Mouse (Mus musculus) testis, postnatal 14 days (tissue): ENCODE data around the gene Syne3.

Experiments used
- DNase-seq: peaks from one replicate; pipeline ENCODE4 v3.0.0; 2021; ENCODE audit warnings: low spot score

Syne3 gene

DNA sequence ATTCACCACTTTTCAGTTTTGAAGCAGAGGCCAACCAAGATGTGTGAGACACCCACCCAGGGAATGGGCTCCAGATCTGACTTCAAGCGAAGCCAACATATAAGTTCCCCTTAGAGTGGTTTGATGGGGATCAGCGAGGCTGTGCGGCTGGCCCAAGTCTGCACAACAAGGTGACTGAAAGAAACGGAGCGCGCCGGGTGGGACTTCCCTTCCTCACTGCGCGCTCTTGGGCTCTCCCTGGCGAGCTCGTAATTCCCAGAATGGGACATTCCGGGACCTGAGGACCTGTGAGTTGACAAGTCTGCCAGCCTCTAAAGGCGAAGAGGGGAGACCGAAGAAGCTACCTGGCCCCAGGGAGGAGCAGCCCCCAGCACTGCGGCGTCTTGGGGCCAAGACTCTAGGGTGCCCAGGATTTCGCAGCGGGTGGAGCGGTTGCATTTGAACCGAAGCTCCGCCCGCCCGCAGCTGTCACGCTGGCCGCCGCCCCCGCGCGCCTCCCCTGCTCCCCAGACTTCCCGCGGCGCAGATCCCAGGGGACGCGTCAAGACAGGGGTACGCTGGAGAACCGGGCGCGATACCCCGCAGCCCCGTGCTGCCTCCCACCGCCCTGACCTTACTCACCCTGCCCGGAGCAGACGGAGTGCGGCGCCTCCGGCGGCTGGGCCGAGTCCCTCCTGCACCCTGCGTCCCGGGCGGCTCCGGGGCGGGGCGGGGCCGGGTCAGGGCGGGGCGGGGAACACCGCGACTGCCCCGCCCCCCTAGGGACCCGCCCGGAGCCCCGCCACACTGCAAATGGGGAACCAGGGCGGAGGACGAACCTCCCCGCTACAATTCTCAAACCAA lies at the start of gene Syne3:
Syne3 (minus strand) TSS at position 440 of the 843 bp plus-strand sequence.
- DNase-seq, result no peak

DNA sequence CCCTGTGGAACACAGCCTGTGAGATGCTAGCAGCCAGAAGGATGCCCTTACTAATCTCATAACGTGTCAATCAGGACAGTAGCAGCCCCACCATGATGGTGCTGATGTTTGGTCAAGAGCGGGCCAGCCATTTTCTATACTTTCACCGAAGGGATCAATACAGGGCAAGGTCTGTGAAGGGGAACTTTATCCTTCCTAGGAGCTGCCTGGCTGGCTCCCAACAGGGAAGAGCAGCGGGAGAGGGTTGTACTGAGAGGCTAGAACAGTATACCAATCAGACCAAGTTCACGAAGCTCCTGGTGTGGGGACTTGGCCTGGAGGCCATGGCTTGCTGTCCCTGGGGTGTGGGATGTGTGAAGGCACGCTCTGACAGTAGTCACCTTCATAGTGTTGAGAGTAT lies 45.7 kb upstream of the Syne3 start:
- no peak for DNase-seq

- peak; percentile 52 for DNase-seq
Observed at GRCm38 (mm10) chr12:105054041-105054440, 44.4 kb upstream of the Syne3 start.

DNA sequence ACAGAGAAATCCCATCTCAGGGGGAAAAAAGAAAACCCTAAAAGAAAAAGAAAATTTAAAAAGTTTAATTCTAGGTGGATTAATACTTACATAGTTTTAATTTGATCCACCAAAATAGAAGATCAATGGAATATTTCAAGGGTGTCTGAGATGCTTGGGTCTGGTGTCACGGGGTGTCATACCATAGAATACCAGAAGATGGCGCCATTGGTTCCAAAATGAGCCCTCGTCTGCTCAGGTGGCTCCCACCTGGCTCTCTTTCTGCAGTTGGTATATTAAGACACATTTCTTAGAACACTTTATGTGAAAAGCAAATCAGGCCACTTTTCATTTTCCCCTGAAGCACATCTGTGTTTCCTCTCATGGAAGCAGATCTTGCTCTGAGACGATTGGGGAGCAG lies 41.3 kb upstream of the Syne3 start:
- no peak for DNase-seq

- DNase-seq, result no peak
Observed at GRCm38 (mm10) chr12:105049813-105050212, 40.2 kb upstream of the Syne3 start.

DNA sequence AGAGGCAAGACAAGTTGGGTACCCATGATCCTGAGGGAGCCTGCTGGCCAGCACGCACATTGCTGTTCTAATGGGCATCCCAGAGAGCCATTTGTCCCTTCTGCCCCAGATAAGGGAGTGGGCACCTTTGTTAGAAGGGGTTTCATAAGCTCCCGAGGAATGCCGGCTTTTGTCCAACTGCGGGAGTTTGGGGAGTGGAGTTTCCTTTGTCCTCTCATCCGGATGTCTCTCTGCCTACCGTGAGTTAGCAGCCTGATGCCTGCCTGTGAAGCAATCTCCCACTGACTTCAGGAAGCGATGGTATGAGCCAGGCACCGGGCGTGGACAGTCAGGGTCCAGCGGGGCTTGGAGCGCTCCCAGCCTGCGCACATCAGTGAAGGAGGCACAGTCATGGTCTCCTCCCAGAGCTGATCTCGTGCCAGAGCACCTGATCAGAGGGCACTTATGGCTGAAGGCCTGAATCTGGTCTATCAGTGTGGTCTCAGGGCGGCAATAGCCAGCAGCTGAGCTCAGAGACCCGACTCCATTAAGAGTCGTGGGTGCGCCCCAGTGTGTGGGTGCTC lies 38.8 kb upstream of the Syne3 start:
- DNase-seq, result no peak

DNA sequence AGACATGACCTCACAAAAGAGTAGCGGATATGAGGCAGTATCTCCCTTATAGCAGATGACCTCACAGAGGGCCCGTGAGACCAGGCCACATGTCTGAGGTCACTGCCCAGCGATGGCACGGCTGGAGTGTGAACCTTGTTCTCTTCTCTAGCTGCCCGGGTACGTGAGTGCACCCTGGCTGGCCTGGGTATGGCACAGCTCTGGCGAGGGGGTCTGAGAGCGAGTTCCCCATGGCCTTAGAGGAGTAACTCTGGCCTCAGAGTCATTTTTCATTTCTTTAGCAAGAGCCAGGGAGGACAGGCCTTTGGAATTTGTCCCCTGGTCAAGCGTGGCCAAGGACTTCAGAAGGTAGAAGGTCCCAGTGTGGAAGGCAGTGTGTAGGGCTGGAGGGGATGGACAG lies 35.2 kb upstream of the Syne3 start:
- no peak for DNase-seq

DNA sequence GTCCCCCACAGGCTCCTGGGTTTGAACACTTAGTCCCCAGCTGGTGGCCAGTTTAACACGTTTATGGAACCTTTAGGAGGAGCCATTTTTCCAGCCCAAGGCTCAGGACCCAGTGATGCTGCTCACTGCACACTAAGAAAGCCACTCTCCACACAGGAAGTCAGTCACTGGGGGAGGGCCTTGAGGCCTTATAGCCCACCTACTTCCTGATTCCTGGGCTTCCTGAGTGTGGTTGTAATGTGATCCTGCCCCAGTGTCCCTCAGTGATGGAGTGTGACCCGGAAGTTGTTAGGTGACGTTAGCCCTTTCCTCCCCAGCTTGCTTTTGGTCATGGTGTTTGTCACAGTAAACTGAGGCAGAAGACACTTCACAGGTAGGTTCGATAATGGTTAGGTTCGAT lies 33.5 kb upstream of the Syne3 start:
- no peak for DNase-seq

DNA sequence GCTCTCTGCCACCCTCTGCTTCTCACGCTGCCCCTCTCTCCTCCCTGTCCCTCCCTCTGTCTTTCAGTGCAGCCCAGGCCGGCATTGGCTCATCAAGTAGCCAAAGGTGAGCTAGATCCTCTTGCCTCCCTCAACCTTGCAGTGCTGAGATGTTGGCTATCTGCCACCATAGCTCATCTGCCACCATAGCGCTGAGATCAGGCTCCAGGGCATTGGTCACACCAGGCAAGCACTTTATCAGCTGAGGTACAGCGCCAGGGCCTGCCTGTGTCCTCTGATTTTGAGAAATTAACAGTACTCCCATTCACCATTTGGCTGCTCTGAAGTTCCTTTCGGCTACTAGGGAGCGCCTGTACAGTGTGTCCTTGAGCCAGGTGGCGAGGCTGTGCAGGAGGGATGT lies 31.3 kb upstream of the Syne3 start:
- DNase-seq, result no peak

GRCm38 (mm10) chr12:105039578-105040289 lies 30.1 kb upstream of the Syne3 start:
- DNase-seq, result no peak

DNA sequence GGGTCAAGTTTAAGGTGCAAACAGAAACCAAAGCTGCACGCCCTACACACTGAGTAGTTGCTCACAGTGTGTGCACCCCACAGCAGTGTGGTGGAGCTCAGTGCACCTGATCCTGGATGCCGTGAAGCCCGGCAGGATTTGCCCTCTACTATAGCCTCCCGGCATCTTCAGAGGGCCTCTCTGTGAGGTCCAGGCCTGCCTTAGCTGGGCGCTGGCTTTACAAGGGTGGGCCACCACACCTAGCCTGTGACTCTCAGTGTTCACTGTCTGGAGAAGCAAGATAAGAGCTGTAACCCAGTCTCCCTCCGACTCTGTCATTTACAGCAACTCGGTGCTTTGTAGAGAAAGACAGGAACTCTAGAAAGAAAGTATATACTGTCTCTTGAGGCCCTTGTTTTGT lies 29.3 kb upstream of the Syne3 start:
- no peak for DNase-seq

GRCm38 (mm10) chr12:105038211-105038610 lies 28.6 kb upstream of the Syne3 start:
- DNase-seq, result no peak

- DNase-seq, result no peak
Observed at GRCm38 (mm10) chr12:105034130-105034769, 24.6 kb upstream of the Syne3 start.

DNA sequence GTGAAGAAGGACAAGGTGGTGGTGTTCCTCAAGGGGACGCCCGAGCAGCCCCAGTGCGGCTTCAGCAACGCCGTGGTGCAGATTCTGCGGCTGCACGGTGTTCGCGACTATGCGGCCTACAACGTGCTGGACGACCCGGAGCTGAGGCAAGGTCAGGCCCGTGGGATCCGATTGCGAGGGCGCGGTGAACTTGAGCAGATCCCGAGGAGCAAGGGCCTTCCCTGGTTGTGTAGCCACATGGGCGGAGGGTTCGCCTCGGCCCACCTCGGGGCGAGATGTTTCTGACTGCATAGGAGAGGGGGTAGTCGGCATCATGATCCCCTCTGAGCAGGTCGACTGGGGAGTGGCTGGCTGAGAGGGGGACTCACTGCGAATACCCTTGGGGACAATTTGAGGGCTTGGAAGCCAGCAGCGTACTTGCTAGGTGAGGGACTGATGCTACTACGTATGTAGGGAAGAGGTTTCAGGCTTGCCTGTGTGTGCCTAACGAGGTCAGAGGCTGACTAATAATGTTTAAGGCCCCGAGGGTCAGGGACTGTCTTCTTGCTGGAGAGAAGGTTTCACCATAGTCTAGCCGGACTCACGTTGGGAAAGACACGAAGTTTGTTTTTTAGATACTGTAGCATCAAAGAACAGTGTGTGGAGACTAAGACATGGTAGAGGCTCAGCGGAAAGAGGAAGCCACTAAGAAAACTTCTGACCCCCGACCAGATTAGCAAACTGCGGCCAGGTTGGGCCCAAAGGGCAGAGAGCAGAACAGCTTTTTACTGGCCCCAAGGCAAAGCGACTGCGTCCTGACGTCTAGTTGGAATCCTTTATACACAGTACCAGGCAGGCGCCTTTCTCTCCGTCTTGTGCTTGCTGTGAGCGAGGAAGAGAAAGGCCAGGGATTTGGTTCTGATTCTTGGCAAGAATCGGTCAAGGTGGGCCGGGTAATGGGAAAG lies 23.5 kb upstream of the Syne3 start:
- no peak for DNase-seq

DNA sequence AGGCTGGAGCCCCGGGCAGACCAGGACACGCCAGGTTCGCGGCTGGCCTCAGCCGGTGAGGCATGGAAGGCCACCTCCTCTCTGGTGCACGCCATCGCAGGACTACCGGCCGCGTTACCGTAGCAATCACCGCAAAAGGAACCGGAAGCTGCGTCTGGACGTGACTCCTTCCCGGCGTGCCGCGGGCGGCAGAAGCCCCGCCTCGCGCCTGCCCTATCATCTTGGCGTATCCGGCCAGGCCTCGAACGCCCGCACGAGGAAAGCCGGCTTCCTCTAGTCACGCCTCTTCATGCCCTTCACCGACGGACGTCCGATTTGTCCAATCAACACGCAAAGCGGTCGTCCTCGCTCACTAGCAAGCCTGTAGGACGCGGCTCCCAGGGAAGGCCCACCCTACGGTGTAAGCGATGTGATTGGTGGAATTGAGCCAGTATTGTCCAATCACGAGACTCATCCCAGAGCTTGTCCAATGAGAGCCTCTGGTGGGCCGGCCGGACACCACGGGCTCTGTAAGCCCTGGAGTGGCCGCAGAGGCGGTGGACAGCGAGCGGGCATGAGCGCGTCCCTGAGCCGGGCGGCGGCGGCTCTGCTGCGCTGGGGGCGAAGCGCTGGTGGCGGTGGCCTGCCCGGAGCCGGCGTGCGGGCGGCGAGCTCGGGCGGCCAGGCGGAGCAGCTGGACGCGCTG lies 22.7 kb upstream of the Syne3 start, which contains the start of gene Glrx5:
Glrx5 (plus strand) TSS at position 542 of the 685 bp plus-strand sequence.
- peak; percentile 100 for DNase-seq

DNA sequence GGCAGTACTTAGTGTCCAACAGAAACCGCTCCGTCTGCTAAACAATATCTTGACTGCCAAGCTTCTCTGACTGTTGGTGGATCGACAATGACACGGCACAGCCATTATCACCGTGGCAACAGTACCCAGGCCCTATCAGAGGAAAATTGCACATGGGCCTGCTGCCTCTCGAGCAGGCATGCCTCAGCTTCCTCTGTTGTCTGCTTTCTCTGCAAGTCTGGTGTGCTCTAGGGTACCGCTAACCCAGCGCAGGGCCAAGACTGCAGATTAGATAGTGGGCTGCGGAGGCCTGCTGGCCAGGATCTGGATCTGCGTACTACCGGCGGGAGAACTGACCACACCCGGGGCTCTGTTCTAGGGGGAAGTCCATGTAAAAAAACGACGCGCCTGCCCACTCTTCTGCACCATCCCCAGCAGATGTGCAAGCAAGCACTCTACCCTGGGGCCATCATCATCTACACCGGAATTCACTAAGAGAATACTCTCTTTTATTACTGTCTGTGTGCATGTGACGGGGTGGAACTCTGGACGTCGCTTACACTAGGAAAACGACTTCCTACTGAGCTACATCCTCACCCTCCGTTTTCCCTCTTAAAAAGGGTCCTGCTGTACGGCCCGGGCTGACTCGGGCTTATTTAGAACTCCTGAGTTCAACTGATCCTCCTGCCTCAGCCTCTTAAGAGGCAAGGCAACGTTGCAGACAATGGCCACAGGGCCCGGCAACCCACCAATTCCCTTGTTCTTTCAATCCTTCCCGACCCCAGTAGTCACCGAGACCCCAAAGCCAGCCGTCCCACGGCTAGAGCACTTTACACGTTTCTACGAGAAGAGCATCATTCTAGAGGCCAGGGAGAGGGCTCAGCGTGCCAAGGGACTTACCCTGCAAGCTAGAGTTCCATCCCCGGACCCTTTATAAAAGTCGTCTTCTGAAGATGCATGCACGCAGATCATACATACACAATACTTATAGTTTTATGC lies 21.8 kb upstream of the Syne3 start:
- no peak for DNase-seq

DNA sequence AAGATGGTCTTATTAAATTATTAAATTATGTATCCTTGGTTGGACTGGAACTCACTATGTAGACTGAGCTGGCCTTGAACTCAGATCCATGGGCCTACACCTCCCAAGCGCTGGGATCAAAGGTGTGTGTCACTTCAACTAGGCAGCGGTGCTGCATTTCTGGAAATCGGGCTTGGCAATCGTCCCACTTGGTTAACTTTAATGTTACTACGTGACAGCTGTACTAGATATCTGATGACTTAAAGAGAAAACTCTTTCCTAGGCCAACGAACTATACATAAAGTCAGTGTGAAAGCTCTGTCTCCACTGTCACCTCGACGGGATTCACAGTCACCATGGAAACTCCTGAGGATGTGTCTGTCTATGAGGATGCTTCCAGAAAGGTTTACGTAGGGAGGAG lies 20.3 kb upstream of the Syne3 start:
- DNase-seq, result no peak

DNA sequence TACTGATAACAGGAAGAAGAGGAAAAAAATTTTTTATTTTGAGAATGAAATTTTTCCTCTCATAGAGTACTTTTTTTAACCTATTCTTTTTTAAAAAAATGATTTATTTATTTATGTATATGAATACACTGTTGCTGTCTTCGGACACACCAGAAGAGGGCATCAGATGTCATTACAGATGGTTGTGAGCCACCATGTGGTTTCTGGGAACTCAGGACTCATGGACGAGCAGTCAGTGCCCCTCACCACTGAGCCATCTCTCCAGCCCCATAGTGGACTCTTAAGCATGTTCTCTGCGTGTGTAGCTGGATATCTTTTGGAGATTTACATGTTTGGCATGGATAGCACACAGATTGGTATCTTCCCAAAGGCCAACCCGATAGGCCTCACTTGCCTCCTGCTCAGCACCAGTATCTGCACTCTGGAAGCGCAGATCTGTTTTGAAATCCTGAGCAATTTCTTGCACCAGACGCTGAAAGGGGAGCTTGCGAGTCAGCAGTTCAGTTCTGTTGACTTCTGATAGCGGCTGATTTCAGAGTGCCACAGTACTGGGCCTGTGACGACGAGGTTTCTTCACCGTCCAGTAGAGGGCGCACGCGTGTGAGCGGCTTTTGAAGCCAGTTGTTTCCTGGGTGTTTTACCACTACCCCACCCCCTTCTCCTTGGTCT lies 17.8 kb upstream of the Syne3 start:
- peak; percentile 59 for DNase-seq
